Mouse (Mus musculus): ENCODE data around the gene Plk5. TPM values are rescaled to one million over a fixed set of nuclear protein-coding genes. Genes with fewer than 3 reads are reported as not detected.

The Plk5 gene
- polyA plus RNA-seq, 1 experiment from 2014 or later: 1.5 TPM

GRCm38 (mm10) chr10:80347514-80347967 lies 8.7 kb upstream of the Plk5 start:
- H3K4me3 ChIP-seq: peak overlapping the region; percentile 19; the same call in 1 of the 2 replicates
- no peak overlapping the region for H3K9ac ChIP-seq
- H3K9me3 ChIP-seq: no peaks in the 10 kb centered on the region
- peak overlapping the region; percentile 33 for H3K4me2 ChIP-seq
- no peaks in the 10 kb centered on the region for H3K36me3 ChIP-seq
- H3K27me3 ChIP-seq: peaks cover 99% of the 10 kb centered on the region
- WGBS: 7% methylated on average over 17 of the region's 17 CpGs
- ATAC-seq (ENCODE audit: low read depth): no peak
- H3K4me1 ChIP-seq (replicated peaks): peaks cover 35% of the 10 kb centered on the region
- no peak overlapping the region for H3K27ac ChIP-seq (replicated peaks)

- Histone ChIP-seq H3K36me3 (no peaks in the 10 kb centered on the region), H3K27me3 (peaks cover 99% of the 10 kb centered on the region), H3K9ac (no peak within 1 kb of the TSS), H3K4me2 (peak within 1 kb of the TSS; percentile 33), H3K9me3 (no peaks in the 10 kb centered on the region), H3K4me1 (replicated peaks) (peaks cover 27% of the 10 kb centered on the region), H3K4me3 (peak within 1 kb of the TSS; percentile 19), H3K27ac (replicated peaks) (no peak within 1 kb of the TSS)
- ATAC-seq (ENCODE audit: low read depth): no peak
- WGBS: 1% methylated on average over 42 of the region's 42 CpGs
Measured at GRCm38 (mm10) chr10:80348244-80348781, 7.9 kb upstream of the Plk5 start, which contains the start of gene Adamtsl5. Adamtsl5 (minus strand) TSS chr10:80348412.

GRCm38 (mm10) chr10:80348981-80349380 lies 7.3 kb upstream of the Plk5 start:
- peak overlapping the region; percentile 33 for H3K4me2 ChIP-seq
- WGBS: 16% methylated on average over 26 of the region's 26 CpGs
- H3K9me3 ChIP-seq: no peaks in the 10 kb centered on the region
- H3K9ac ChIP-seq: no peak overlapping the region
- H3K27ac ChIP-seq (replicated peaks): no peak overlapping the region
- ATAC-seq (ENCODE audit: low read depth): no peak
- peaks cover 23% of the 10 kb centered on the region for H3K4me1 ChIP-seq (replicated peaks)
- peak overlapping the region; percentile 19; the same call in 1 of the 2 replicates for H3K4me3 ChIP-seq
- H3K36me3 ChIP-seq: no peaks in the 10 kb centered on the region
- H3K27me3 ChIP-seq: peaks cover 99% of the 10 kb centered on the region

- Histone ChIP-seq H3K36me3 (no peaks in the 10 kb centered on the region), H3K27ac (replicated peaks) (no peak overlapping the region), H3K4me2 (no peak overlapping the region), H3K4me3 (no peak overlapping the region), H3K9ac (no peak overlapping the region), H3K4me1 (replicated peaks) (peaks cover 20% of the 10 kb centered on the region), H3K9me3 (no peaks in the 10 kb centered on the region), H3K27me3 (peaks cover 99% of the 10 kb centered on the region)
- 5% methylated on average over 7 of the region's 7 CpGs for WGBS
- ATAC-seq (ENCODE audit: low read depth): peak; percentile 80
Measured at GRCm38 (mm10) chr10:80350292-80350691, 6.0 kb upstream of the Plk5 start.

- no peak overlapping the region for H3K4me3 ChIP-seq
- no peaks in the 10 kb centered on the region for H3K36me3 ChIP-seq
- ATAC-seq (ENCODE audit: low read depth): no peak
- no peak overlapping the region for H3K27ac ChIP-seq (replicated peaks)
- peaks cover 30% of the 10 kb centered on the region for H3K4me1 ChIP-seq (replicated peaks)
- no peaks in the 10 kb centered on the region for H3K9me3 ChIP-seq
- no peak overlapping the region for H3K9ac ChIP-seq
- H3K27me3 ChIP-seq: peaks cover 99% of the 10 kb centered on the region
- H3K4me2 ChIP-seq: no peak overlapping the region
- 25% methylated on average over 11 of the region's 11 CpGs for WGBS
Measured at GRCm38 (mm10) chr10:80351896-80352295, 4.4 kb upstream of the Plk5 start.

GRCm38 (mm10) chr10:80352727-80353126 lies 3.5 kb upstream of the Plk5 start:
- Histone ChIP-seq H3K4me3 (no peak overlapping the region), H3K4me2 (no peak overlapping the region), H3K27ac (replicated peaks) (no peak overlapping the region), H3K9me3 (no peaks in the 10 kb centered on the region), H3K27me3 (peaks cover 99% of the 10 kb centered on the region), H3K4me1 (replicated peaks) (peaks cover 27% of the 10 kb centered on the region), H3K9ac (no peak overlapping the region), H3K36me3 (no peaks in the 10 kb centered on the region)
- ATAC-seq (ENCODE audit: low read depth): no peak
- WGBS: 63% methylated on average over 8 of the region's 8 CpGs

- Histone ChIP-seq H3K4me3 (no peak overlapping the region), H3K4me2 (no peak overlapping the region), H3K9me3 (no peaks in the 10 kb centered on the region), H3K36me3 (no peaks in the 10 kb centered on the region), H3K4me1 (replicated peaks) (peaks cover 19% of the 10 kb centered on the region), H3K27me3 (peaks cover 100% of the 10 kb centered on the region), H3K9ac (no peak overlapping the region), H3K27ac (replicated peaks) (no peak overlapping the region)
- 12% methylated on average over 9 of the region's 9 CpGs for WGBS
- ATAC-seq (ENCODE audit: low read depth): no peak
Measured at GRCm38 (mm10) chr10:80355431-80355830, 828 bp upstream of the Plk5 start.

- no peak overlapping the region for H3K27ac ChIP-seq (replicated peaks)
- ATAC-seq (ENCODE audit: low read depth): no peak
- no peaks in the 10 kb centered on the region for H3K36me3 ChIP-seq
- WGBS: 1% methylated on average over 34 of the region's 34 CpGs
- peaks cover 93% of the 10 kb centered on the region for H3K27me3 ChIP-seq
- no peaks in the 10 kb centered on the region for H3K9me3 ChIP-seq
- peak overlapping the region; percentile 34; the same call in 1 of the 2 replicates for H3K9ac ChIP-seq
- H3K4me2 ChIP-seq: peak overlapping the region; percentile 54
- peak overlapping the region; percentile 33 for H3K4me3 ChIP-seq
- peaks cover 19% of the 10 kb centered on the region for H3K4me1 ChIP-seq (replicated peaks)
Measured at GRCm38 (mm10) chr10:80356737-80357136, 478 bp downstream of the Plk5 start.

- H3K4me3 ChIP-seq: no peak overlapping the region
- peaks cover 87% of the 10 kb centered on the region for H3K27me3 ChIP-seq
- H3K9me3 ChIP-seq: no peaks in the 10 kb centered on the region
- H3K9ac ChIP-seq: no peak overlapping the region
- H3K4me2 ChIP-seq: no peak overlapping the region; the same call in 1 of the 2 replicates
- WGBS: 40% methylated on average over 7 of the region's 7 CpGs
- H3K4me1 ChIP-seq (replicated peaks): peaks cover 19% of the 10 kb centered on the region
- H3K36me3 ChIP-seq: no peaks in the 10 kb centered on the region
- ATAC-seq (ENCODE audit: low read depth): no peak
- no peak overlapping the region for H3K27ac ChIP-seq (replicated peaks)
Measured at GRCm38 (mm10) chr10:80357336-80357735, 1.1 kb downstream of the Plk5 start.

- peak overlapping the region; percentile 47 for H3K9ac ChIP-seq
- no peak overlapping the region for H3K27ac ChIP-seq (replicated peaks)
- H3K4me1 ChIP-seq (replicated peaks): peaks cover 19% of the 10 kb centered on the region
- peak; percentile 52 for ATAC-seq (ENCODE audit: low read depth)
- H3K9me3 ChIP-seq: no peaks in the 10 kb centered on the region
- peaks cover 83% of the 10 kb centered on the region for H3K27me3 ChIP-seq
- H3K4me2 ChIP-seq: peak overlapping the region; percentile 52
- no peaks in the 10 kb centered on the region for H3K36me3 ChIP-seq
- 7% methylated on average over 31 of the region's 31 CpGs for WGBS
- peak overlapping the region; percentile 27 for H3K4me3 ChIP-seq
Measured at GRCm38 (mm10) chr10:80357994-80358639, 1.9 kb downstream of the Plk5 start.

- no peak overlapping the region for H3K4me2 ChIP-seq
- H3K27ac ChIP-seq (replicated peaks): no peak overlapping the region
- H3K4me1 ChIP-seq (replicated peaks): peaks cover 5% of the 10 kb centered on the region; the same call in 1 of the 2 replicates
- peaks cover 52% of the 10 kb centered on the region for H3K27me3 ChIP-seq
- H3K36me3 ChIP-seq: no peaks in the 10 kb centered on the region
- WGBS: 38% methylated on average over 6 of the region's 6 CpGs
- H3K9ac ChIP-seq: no peak overlapping the region
- no peaks in the 10 kb centered on the region for H3K9me3 ChIP-seq
- ATAC-seq (ENCODE audit: low read depth): no peak
- no peak overlapping the region for H3K4me3 ChIP-seq
Measured at GRCm38 (mm10) chr10:80363734-80364133, 7.5 kb downstream of the Plk5 start.

- WGBS: 67% methylated on average over 6 of the region's 6 CpGs
- Histone ChIP-seq H3K9me3 (no peaks in the 10 kb centered on the region), H3K27ac (replicated peaks) (no peak overlapping the region), H3K36me3 (no peaks in the 10 kb centered on the region), H3K4me1 (replicated peaks) (peaks cover 5% of the 10 kb centered on the region; the same call in 1 of the 2 replicates), H3K4me2 (no peak overlapping the region), H3K9ac (no peak overlapping the region), H3K27me3 (peaks cover 33% of the 10 kb centered on the region), H3K4me3 (no peak overlapping the region)
- no peak for ATAC-seq (ENCODE audit: low read depth)
Measured at GRCm38 (mm10) chr10:80365736-80366135, 9.5 kb downstream of the Plk5 start.

All from neural tube, embryonic 13.5 days (tissue).